Mouse (Mus musculus) A20 (cell line): ENCODE data around the gene Zfp992.
"Not testable (repeated sequence)": the region's sequence is repeated elsewhere in the genome, so short reads cannot be mapped to it uniquely, and the experiment has no call there.

Experiments
- DNase-seq: peaks from one replicate; pipeline ENCODE4 v3.0.0-alpha.2; 2011; ENCODE audit warnings: low read depth, low spot score

The Zfp992 gene

DNA sequence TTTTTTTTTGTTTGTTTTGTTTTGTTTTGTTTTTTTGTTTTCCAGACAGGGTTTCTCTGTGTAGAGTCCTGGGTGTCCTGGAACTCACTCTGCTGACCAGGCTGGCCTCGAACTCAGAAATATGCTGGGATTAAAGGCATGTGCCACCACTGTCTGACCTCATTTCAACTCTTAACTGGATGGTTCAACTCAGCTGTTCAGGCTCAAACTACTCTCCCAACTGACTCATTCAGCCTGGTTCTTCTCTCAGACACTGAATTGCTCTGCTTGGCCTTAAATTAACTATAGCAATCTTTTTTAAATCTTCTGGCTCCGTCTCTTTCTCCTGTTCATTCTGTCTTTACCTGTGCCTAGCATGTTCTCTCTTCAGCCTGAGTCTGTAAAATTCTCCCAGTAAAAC is 68.3 kb downstream of the Zfp992 start:
- DNase-seq: not testable (repeated sequence)
